Mouse (Mus musculus) lung, adult 2 months (tissue): ENCODE data around the gene Arl11. TPM values are rescaled to one million over a fixed set of nuclear protein-coding genes. Genes with fewer than 3 reads are reported as not detected.
A peak's percentile ranks its signal among the peaks of the same experiment; 100 is the strongest.
"Not testable (repeated sequence)": the region's sequence is repeated elsewhere in the genome, so short reads cannot be mapped to it uniquely, and the experiment has no call there.

ENCODE experiments used
- DNase-seq: peaks from one replicate; pipeline ENCODE4 v3.0.0; 2022
- H3K4me1 ChIP-seq: fragments of 200-500 bp; 2 replicates; pipeline ENCODE4 v1.6.1; 2011; ENCODE audit warnings: low read length; ENCODE audit not compliant: control insufficient read depth, insufficient read depth
- H3K4me3 ChIP-seq: fragments of 200-500 bp; replicated peaks from 2 replicates; pipeline ENCODE3; 2011; ENCODE audit warnings: low read depth, mild to moderate bottlenecking, control low read depth, low read length; ENCODE audit errors: extremely low read depth
- CTCF ChIP-seq: fragments of 200-500 bp; IDR thresholded peaks from 2 replicates; pipeline ENCODE4 v1.5.1; 2011; ENCODE audit warnings: mild to moderate bottlenecking, low read length, control low read depth; ENCODE audit not compliant: insufficient read depth
- POLR2A ChIP-seq: fragments of 200-500 bp; IDR thresholded peaks from 2 replicates; pipeline ENCODE4 v1.6.1; 2011; ENCODE audit warnings: low read depth, mild to moderate bottlenecking, control low read depth, low read length, borderline replicate concordance; ENCODE audit errors: extremely low read depth
- WGBS: fragments of 180-500 bp; shearing (Covaris S2); methylation state at CpG from one replicate; pipeline ENCODE4 v1.1.7; 2018; 5-methylcytosine and 5-hydroxymethylcytosine counted together
- polyA plus RNA-seq: library from polyadenylated mRNA; depleted of rRNA; stranded (reverse); fragments of >200 nt; gene quantifications from 2 replicates; pipeline ENCODE4 v1.2.3, GENCODE M21; 2012

Gene Arl11
- polyA plus RNA-seq, 1 experiment, result 10.4 TPM

- 97% methylated on average over 1 of the region's 1 CpGs for WGBS
These were observed 13.2 kb downstream of the Arl11 start for GRCm38 (mm10) chr14:61322740-61323139.

GRCm38 (mm10) chr14:61327007-61327406, 17.5 kb downstream of the Arl11 start:
- H3K4me3 ChIP-seq, DNase-seq, H3K4me1 ChIP-seq: not testable (repeated sequence)
- WGBS, result 31% methylated on average over 6 of the region's 6 CpGs

More at GRCm38 (mm10) chr14:61322740-61323139, 13.2 kb downstream of the Arl11 start:
- H3K4me3 ChIP-seq, result no peak overlapping the region
- DNase-seq, result no peak
- no peaks in the 10 kb centered on the region for H3K4me1 ChIP-seq
- TF ChIP-seq CTCF (no peak), POLR2A (no peak)

- WGBS, result 29% methylated on average over 19 of the region's 19 CpGs
- peaks cover 3% of the 10 kb centered on the region; the same call in 1 of the 2 replicates for H3K4me1 ChIP-seq
- peak; percentile 17 for DNase-seq
- H3K4me3 ChIP-seq, result no peak overlapping the region
- TF ChIP-seq POLR2A (no peak), CTCF (no peak)
These were observed 18.3 kb downstream of the Arl11 start for GRCm38 (mm10) chr14:61327618-61328450.

- 79% methylated on average over 11 of the region's 11 CpGs for WGBS
- TF ChIP-seq CTCF (no peak), POLR2A (no peak)
- no peak for DNase-seq
These were observed 21.0 kb downstream of the Arl11 start for GRCm38 (mm10) chr14:61330591-61330990.

GRCm38 (mm10) chr14:61330996-61331561, 21.5 kb downstream of the Arl11 start:
- peaks cover 3% of the 10 kb centered on the region; the same call in 1 of the 2 replicates for H3K4me1 ChIP-seq
- 12% methylated on average over 13 of the region's 13 CpGs for WGBS
- H3K4me3 ChIP-seq, result no peak overlapping the region
- TF ChIP-seq POLR2A, result no peak
- peak; percentile 72 for TF ChIP-seq CTCF
- peak; percentile 79 for DNase-seq

More at GRCm38 (mm10) chr14:61330591-61330990, 21.0 kb downstream of the Arl11 start:
- H3K4me3 ChIP-seq, result no peak overlapping the region
- peaks cover 3% of the 10 kb centered on the region; the same call in 1 of the 2 replicates for H3K4me1 ChIP-seq

- no peak for DNase-seq
- Histone ChIP-seq H3K4me3 (no peak overlapping the region), H3K4me1 (no peaks in the 10 kb centered on the region)
- TF ChIP-seq CTCF, result no peak
- peak; percentile 12; the same call in 1 of the 2 replicates for TF ChIP-seq POLR2A
- 76% methylated on average over 4 of the region's 4 CpGs for WGBS
These were observed 29.8 kb downstream of the Arl11 start for GRCm38 (mm10) chr14:61339381-61339780.

- DNase-seq, result no peak
- 68% methylated on average over 5 of the region's 5 CpGs for WGBS
- no peak for TF ChIP-seq CTCF
- no peak for TF ChIP-seq POLR2A
- Histone ChIP-seq H3K4me3 (no peak overlapping the region), H3K4me1 (no peaks in the 10 kb centered on the region)
These were observed 35.0 kb downstream of the Arl11 start for GRCm38 (mm10) chr14:61344590-61344989.

GRCm38 (mm10) chr14:61346827-61347698, 37.5 kb downstream of the Arl11 start:
- 84% methylated on average over 10 of the region's 10 CpGs for WGBS
- Histone ChIP-seq H3K4me1 (no peaks in the 10 kb centered on the region), H3K4me3 (no peak overlapping the region)
- DNase-seq, result no peak
- peak; percentile 35; the same call in 1 of the 2 replicates for TF ChIP-seq CTCF
- TF ChIP-seq POLR2A, result no peak

- DNase-seq, result no peak
- no peak for TF ChIP-seq CTCF
- no peak for TF ChIP-seq POLR2A
- WGBS, result 81% methylated on average over 4 of the region's 4 CpGs
- Histone ChIP-seq H3K4me1 (no peaks in the 10 kb centered on the region), H3K4me3 (no peak overlapping the region)
These were observed 40.3 kb downstream of the Arl11 start for GRCm38 (mm10) chr14:61349876-61350275.

GRCm38 (mm10) chr14:61350808-61351207, 41.3 kb downstream of the Arl11 start:
- DNase-seq, result no peak
- TF ChIP-seq CTCF, result no peak
- no peak for TF ChIP-seq POLR2A
- Histone ChIP-seq H3K4me3 (no peak overlapping the region), H3K4me1 (no peaks in the 10 kb centered on the region)
- WGBS, result 75% methylated on average over 6 of the region's 6 CpGs
